Mouse (Mus musculus) CD4-positive, CD25-positive, alpha-beta regulatory T cell, adult 4 months (primary cell): Measurements from ENCODE around the gene Efna5. TPM values are rescaled to one million over a fixed set of nuclear protein-coding genes. Genes with fewer than 3 reads are reported as not detected.

Experiments
- ATAC-seq: one replicate; pipeline ENCODE4 v1.8.0; 2017
- polyA plus RNA-seq, 2 experiments: library from polyadenylated mRNA; unstranded; fragments of 100-300 nt; shearing (Covaris generic); gene quantifications; one replicate each; pipeline ENCODE4 v1.2.1; 2017

The Efna5 gene
- polyA plus RNA-seq, 2 experiments from 2014 or later, result 0.13 TPM; not detected in 1

DNA sequence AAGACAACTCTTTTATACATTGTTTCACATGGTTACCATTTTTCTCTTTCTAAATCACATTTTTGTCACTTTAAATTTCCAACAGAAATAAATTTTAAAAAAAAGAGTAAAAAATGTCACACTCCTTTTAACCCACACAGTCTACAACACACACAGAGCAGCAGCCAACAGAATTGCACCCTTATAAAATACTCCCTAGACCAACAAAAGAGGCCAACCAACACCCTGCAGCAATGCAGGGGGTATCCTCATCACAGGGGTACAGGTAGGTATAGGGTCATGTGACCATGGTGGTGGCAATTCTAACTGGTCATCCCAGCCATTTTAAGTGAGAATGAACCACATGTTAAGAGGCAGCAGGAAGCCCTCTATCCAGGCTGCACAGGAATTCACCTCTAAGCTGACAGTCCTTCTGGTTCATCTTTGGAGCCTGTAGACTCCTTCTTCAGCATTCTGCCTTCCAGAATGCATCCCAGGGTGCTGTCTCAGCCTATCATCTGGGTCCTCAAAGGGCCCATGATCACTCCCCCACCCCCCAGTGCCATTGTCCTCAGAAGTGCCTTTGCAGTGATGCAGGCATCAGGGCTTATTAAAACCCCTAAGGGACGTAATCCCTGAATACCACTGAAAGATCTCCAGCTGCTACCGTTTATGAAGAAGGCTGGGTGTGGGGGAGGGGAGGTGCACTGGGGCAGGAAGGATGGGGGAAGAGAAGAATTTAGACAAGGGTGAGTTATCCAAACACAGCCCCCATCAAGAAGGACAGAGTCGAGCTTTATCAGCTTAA lies 28.1 kb downstream of the Efna5 start:
- no peak for ATAC-seq

DNA sequence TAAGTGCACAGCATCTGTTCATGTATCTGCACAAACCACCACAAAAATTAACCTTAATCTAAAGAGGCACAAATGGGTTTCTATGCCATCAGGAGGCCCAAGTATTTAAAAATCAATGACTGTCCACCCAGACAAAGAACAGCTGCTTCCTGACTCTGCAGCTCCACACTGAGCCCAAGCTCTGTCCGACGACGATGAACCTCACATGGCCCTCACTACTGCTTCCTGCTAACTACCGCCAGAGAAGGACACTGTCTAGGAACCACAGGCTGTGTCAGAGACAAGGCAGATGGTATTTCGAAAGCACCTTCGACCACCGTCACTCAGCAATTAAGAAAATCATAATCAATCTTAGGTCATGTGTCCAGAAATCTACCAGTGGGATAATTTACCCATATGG lies 29.8 kb downstream of the Efna5 start:
- ATAC-seq, result no peak

DNA sequence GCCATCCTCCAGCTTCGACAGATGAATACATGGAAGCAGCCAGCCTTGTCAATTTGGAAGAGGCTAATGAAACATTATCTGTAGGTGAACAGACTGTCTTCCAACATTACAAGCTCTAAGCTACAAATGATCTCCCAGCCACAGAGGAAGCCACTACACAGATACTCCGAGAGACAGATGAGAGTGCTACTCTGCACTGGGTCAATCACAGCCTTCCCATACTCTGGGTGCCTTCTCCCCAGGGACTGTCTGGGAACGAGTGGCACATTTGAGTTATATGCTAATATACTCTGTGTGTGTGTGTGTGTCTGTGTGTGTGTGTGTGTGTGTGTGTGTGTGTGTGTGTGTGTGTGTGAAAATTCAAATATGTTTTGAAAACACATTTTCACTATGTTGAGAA lies 30.5 kb downstream of the Efna5 start:
- ATAC-seq, result no peak

DNA sequence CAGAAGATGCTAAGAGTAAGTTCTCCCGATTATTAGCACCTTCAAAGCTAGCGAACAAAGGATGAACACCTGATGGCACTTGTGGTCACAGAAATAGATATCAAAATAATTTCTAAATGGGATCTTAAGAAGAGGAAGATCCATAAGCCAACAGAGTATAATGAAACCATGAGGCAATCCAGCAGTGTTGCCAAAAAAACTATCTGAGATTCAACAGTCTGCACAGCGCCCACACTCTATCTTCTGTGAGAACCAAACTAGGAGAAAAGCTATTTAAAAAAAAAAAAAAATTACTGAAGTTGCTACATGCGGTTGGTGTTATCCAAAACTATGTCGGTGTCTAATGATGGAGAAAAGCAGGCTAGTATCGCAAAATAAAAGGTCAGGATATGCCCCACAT lies 31.4 kb downstream of the Efna5 start:
- ATAC-seq, result no peak

DNA sequence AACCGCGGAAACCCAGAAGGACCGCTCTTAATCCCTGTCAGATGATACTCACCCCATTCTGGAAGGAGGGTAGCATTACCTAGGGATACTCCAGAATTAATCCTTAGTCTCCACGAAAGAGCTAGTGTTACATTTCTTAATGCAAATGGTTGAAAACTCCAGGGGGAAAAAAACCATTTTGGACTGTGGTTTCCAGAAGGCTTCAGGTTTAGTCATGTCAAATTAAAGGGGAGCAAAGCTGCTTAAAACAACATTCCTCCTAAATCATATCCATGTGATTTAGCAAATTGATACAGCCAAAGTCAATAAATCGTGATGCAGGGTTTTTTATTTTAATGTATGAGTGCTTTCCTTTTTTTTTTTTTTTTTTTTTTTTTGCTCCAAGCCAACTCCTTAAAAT lies 35.5 kb downstream of the Efna5 start:
- no peak for ATAC-seq

DNA sequence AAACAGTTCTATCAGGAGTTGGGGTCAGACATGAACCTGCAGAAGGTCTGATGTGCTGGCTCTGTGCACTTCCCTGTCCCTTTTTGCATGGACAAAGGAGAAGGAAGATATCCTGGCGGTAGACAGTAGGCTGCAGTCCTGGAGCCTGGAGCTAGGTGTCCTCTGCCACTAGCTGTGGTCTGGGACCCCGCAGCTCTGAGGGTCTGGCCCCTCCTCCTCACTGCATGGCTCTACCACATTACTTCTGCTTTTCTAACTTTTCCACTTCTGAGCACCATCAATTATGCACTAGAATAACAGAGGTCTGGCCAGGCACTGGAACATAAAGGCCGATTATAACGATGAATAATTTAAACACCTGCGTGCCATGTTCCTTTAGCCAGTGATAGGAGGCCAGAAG lies 36.8 kb downstream of the Efna5 start:
- ATAC-seq, result no peak

DNA sequence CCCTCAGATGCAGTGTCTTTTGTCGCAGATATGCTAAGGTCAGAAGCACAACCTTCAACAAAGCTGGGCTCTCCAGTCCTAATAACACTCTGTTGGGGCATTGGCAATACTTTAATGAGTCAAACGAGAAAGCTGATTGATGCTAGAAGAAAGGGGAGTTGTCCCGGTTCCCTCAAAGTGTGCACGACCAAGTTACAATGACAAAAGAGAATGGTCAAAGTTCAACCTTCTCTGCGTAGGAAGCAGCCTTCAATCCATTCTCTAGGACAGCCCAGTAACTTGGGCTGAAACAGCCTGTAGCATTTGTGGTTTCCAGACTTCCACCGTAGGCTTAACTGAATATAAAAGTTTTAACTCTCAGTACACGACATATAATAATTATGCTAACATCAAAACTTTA lies 43.8 kb downstream of the Efna5 start:
- no peak for ATAC-seq

DNA sequence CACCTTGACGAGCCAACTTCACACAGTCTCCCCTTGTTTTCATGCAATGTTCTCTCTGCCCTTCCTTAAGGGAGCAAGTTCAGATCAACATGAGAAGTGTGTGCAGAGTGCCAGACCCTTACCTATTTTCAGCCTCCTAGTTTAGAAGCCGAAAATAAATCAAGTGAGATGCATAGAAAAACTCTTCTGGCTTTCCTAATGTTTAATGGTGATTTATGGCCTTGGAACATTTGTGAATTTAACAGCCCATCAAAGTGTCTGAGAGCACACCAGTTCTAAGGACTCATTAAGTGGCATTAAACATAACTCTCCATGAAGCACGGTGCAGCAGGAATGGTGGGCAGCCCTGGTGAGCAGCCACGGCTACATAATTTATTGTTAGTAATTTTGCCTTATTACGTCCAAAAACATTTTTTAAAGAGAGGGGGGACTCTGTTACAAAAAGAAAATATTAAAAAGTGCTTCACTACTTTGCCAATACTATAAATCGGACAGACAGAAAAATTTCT lies 44.5 kb downstream of the Efna5 start:
- no peak for ATAC-seq

DNA sequence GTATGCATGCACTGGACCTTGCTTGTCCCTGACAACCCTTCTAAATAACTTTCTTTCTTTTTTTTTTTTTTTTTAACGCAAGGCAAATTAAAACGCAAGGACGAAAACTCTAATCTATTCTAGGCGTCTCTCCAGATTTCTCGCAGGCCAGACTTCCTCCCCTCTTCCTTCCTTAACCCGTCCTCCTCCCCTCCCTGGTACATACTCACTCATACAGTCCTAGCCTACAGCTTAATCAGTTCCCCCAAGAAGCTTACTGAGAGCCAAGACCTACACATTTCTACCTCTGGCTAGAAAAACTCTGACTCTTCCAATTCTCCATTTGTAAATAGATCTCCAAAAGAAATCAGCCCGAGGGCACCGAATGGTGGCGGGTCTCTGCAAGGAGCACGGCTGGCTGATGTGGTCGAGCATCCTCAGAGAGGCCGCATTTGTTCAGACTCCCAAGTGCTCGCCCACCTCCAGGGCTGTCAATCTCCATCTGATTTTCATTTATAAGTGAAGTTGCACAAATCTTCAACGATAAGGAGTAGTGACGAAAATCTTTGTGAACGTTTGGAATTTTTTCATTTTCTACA lies 48.5 kb downstream of the Efna5 start:
- no peak for ATAC-seq

DNA sequence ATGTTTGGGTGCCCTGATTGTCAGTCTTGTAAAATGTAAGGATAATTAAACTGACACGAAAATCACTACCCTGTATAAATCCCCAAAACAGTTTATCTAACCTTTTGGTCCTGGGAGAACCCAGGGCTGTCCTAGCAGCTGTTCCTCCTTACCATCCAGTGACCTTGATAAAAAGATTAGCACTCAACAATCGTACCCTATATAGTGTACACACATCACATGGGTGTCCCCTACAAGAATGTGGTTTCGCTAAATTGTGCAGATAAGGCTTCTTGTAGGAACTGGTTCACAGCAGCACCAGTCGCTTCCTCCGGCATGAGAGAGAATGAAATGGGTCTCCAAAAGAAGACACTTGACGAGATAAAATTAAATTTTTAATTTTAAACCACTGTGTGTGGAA lies 53.6 kb downstream of the Efna5 start:
- ATAC-seq, result no peak

DNA sequence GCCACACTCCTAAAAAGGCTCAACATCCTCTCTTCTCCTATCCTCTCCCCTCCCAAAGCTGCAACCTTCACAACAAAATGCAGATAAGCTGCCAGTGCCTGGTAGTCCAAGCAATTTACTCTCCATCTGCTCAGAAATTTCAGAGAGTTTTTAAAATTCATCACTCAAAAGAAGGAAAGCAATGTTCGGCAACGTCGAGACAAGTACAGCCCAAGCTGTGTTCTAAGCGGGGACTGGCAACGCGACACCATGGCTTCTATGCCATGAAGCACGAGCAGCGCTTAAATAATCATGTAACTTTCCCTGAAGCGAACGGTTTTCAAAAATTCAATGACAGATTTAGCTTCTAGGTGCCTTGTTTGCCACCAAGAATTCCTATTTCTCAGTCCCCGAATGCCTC lies 59.9 kb downstream of the Efna5 start:
- ATAC-seq, result no peak

DNA sequence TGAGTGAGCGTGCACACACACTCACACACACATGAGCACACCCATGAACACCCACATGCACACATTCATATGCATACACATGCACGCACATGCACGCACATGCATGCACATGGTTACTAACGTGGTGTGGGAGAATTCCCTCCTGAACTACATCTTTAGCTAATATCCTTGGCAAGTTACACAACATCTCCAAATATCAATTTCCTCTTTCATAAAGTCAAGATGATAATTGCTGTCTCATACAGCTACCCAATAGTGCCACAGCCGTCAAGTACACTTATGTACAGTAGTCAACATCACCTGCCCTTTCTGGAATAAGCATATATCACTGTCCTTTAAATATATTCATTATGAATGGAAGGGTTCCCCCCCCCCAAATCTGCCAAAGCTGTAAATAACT lies 61.2 kb downstream of the Efna5 start:
- ATAC-seq, result no peak

DNA sequence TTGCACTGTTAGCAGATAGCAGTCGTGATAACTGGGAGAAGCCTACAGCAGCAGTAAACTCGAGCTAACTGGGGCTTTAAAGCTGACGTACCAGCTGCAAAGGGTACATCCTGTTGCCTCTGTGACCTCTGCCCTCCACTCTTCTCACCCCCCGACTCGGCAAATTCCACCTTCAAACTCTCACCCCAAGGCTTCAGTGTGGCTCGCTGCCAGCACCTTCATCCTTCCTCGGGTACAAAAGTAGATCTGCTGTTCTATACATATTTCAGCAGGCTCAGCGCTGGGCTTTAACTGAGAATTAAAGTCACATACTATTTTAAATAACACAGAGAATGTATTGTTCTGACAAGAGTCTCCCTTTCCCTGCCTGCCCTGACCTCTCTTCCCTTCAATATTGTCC lies 62.3 kb downstream of the Efna5 start:
- ATAC-seq, result no peak

DNA sequence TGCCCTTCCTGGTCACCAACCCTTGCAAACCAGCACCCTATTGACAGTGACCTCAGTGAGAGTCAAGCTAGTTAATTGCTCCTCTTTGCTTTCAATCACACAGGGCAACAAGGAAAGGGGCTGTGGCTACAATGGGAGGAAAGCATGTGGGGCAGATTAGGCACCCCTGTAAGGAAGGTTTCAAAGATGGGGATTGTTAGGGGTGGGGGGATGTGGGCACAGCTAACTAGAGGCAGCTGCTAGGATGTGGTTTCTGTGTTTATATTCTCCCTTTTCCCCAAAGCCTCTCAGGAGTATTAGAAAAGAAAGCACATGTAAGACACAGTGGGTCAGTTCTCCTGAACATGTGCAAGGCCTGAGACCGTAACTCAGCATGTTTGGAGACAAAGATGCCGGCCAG lies 62.8 kb downstream of the Efna5 start:
- ATAC-seq, result no peak

DNA sequence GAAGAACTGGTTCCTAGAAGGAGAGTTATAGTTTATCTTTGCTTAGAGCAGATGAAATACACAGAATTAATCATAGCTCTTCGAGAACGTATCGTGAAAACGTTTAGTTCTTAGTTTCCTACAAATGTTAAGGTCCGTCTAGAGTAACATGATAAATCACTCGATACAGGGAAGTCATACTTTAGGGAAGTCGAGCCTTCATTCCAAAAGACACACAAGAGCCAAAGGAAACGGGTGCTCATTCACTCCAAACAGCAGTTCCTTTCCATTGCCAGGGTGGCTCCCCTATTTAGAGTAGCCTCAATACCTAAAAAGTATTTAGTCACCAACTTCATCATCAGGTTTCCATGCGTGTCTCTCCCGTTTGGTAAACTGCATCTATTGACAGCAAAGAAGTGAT lies 64.2 kb downstream of the Efna5 start:
- no peak for ATAC-seq

DNA sequence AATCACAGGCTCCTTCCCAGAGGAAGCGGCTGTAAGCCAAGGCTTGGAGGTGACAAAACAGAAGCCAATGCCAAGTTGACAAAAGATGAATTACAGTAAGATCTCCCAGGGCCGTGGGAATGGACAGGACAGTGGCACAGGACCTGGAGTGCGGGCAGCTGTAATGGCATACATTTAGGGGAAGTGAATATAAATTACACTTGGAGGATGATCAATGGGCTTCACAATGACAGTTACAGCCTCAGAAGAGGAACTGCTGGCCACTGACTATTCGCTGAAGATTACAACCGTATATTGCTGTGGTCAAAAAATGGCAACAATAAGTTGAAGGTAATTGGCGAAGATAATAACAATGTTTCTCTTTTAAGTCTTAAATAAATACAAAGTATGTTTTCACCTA lies 67.7 kb downstream of the Efna5 start:
- ATAC-seq, result no peak

DNA sequence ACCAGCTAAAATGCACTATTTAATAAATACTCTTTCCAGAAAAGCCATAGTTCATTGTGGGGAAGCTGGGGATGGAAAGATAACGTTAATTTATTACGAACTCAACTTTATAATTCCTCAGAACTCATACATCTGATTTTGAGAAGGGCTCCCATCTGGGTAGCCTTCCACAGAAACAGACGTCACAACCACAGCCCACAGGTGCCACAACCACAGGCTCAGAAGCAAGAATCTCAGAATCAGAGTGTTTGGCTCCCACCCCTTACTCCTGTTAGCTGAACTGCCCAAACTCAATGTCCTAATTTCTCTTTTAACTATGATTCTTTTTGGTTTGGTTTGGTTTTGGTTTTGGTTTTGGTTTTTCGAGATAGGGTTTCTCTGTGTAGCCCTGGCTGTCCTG lies 73.2 kb downstream of the Efna5 start:
- ATAC-seq, result no peak

DNA sequence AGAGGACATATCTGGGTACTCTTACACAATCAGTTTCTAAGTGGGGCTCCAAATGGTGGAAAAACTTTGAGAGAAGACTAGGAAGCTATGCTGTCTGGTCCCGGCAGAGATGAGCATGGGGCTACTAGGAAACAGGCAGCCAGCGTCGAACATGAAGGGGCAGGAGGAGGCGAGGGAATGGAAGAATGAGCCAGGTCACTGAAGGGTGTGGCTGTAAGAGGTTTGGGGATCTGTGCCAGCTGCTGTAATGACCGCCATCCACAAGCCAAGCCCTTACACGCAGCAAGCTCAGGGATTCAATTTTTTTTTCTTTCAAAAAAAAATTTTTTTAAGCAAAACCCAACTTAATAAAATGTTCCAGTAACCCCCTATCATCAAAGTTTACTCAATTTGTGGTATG lies 74.5 kb downstream of the Efna5 start:
- no peak for ATAC-seq

DNA sequence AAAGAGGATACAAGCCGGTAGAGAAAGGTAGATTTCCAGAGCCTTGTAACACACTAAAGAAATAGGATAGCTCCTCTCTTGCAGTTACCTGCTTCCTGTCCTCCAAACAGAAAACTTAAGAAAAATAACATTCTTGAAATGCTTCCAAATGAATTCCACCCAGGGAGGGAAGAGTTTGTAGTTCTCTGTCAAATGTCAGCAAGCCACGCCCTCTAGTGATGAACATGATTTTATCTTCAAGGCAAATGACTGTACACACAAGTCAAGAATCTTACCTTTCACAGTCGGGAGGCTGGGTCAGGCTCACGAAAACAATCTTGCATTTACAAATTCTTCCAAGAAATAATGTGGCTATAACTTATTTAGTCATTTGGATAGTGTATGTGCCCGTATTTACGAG lies 78.4 kb downstream of the Efna5 start:
- ATAC-seq, result no peak

DNA sequence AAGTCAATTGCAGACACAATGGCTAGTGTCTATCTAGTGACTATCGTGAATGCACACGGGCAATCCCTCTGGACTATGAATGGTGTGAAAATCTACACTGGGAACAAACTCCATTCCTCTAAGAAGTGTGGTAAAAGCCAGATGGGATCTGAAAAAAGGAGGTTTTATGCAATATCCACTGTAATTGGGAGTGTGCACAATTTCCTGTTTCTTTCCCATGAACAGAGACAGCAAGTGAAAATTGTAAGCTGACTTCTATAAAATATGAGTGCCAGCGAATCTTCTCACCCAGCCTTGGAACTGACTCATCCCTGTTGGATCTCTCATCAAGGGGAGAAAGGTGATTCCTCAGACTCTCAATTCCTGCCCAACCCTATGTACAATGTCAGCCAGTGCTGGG lies 83.8 kb downstream of the Efna5 start:
- no peak for ATAC-seq

DNA sequence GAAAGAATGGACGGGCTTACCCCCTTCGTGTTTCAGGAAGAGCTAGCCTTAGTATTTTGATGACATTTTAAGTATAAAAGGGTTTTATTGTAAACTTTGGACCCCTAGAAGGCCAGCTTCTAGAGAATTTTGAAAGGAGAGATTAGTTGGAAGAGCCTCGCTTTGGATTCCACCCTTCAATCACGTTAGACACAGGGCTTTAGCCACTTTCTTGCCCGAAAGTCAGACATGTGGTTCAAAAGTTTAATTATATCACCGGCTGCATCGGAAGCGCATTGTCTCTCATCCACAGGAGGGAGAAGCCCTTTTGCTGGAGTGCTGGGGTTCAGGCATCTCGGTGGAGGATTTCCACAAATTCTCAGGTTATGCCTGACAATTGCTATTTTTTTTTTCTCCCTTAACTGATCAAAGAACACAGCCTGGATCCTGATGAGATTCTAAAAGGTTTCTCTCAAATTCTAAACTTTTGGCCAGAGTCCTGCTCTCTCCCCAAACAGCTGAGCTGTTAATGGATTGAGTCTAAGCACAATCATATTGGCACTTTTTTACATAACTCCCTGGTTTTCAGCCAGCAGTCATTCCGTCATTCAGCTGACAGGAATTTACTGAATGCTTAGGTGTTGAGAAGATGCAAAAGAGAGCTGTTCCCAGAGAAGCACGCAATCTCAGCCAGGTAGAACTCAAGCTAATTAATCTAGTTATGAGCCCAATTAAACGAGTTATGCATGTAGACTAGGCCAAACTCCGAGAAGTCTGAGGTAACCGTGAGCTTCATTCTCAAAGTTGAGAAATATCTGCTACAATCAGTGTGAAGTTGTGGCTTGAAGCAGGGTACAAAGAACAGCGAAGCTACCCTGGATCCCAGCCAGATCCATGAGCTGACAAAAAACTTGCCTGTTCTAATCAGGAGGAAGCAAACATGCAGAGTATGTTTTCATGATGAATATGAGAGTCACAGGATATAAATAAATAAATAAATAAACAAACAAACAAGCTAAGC lies 91.5 kb downstream of the Efna5 start:
- ATAC-seq, result no peak

DNA sequence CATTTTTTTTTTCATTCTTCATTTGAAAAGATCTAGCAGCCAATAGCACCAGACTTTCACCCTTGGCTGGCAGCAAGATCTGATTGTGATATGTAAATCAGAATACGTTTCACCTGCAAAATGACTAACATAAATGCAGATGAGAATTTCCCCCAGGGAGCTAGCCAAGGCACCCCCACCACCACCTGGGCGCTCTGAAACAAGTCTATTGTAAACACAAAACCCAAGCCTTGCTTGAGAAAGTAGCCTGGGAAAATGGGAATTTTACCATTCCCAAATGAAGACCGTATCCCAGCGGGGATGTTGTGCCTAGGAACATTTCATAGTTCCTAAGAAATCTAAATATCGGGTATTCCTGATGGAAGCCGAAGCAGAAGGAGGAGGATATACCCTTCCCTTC lies 92.3 kb downstream of the Efna5 start:
- ATAC-seq, result no peak

DNA sequence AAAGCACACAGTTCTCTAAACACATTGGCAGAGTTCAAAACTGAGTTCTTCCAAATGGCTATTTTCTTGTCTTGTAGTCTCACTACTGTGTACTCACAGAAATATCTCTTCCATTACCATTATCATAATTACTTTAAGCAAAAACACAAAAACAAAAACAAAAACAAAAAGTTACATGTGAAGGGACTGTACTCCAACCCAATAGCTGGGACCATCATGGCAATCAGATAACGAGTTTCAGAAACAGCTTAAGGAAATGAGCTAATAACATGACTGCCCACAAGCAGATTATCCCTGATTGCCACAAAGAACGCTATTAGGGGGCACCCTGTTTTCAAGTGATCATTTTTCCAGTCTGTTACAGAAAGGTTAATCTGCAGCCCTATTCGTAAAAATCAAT lies 93.3 kb downstream of the Efna5 start:
- no peak for ATAC-seq

DNA sequence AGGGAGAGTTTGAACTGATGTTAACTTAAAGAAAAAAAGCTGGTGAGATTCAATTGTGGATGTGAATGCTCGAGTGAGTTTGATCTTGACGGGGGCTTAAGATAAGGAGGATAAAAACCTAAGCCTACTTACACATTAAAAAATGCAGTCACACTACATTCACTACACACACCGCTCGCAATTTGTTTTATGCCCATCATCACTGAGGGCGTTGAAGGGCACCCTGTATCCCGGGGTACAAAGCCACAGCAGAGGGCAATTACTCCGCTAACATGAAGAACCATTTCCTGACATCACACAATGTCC lies 94.6 kb downstream of the Efna5 start:
- ATAC-seq, result no peak
